Mouse (Mus musculus) CH12.LX (cell line): Measurements from ENCODE around the gene Olfr1240.

Experiments
- CTCF ChIP-seq, 2 experiments: IDR thresholded peaks in 1 of 2; conservative IDR thresholded peaks in 1 of 2; 2 replicates each; pipeline ENCODE4 v1.5.1; 2011 to 2012; ENCODE audit warnings: low read depth in 2 of 2, low read length in 2 of 2, improper control_type of control experiment in 1 of 2, inconsistent platforms in 1 of 2, mild to moderate bottlenecking in 1 of 2, moderate library complexity in 1 of 2
- GABPA ChIP-seq: IDR thresholded peaks from 2 replicates; pipeline ENCODE4 v1.6.1; 2012; ENCODE audit warnings: low read depth, low read length, improper control_type of control experiment, inconsistent platforms; ENCODE audit not compliant: insufficient replicate concordance
- MAFK ChIP-seq: IDR thresholded peaks from 2 replicates; pipeline ENCODE4 v1.6.1; 2011; ENCODE audit warnings: low read length, improper control_type of control experiment; ENCODE audit not compliant: insufficient replicate concordance
- MAX ChIP-seq: IDR thresholded peaks from 2 replicates; pipeline ENCODE4 v1.6.1; 2011; ENCODE audit warnings: low read length, improper control_type of control experiment
- SMC3 ChIP-seq: IDR thresholded peaks from 2 replicates; pipeline ENCODE4 v1.6.1; 2011; ENCODE audit warnings: low read depth, low read length, improper control_type of control experiment

DNA sequence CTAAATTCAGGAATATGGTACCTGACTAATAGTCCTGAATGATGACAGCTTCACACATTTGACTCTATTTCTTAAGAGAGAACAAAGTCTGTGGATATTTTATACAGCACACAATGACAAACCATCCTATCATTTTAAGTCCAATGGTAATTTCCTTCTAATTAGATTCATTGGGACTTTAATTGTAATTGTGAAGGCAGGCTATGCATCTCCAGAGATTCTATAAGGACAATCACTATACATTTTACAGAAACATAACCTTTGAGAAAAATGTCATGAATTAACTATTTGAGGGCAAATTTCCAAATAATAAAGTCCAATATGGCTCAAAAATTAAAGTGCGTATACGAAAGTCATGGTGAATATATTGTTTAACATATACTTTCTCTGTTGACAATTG, 22.5 kb downstream of the Olfr1240 start, which contains the start of gene Olfr1239:
- no peak for TF ChIP-seq GABPA
- no peak for TF ChIP-seq SMC3
- no peak for TF ChIP-seq CTCF (conservative IDR thresholded peaks at IDR 0.05 in 1 of 2, IDR thresholded peaks at IDR 0.05 in 1 of 2; ENCODE audit: low read depth in 2 of 2, low read length in 2 of 2)
- TF ChIP-seq MAFK: no peak
- TF ChIP-seq MAX: no peak
